Mouse (Mus musculus) heart, embryonic 14.5 days (tissue): ENCODE measurements around the gene Ifna14. TPM values are rescaled to one million over a fixed set of nuclear protein-coding genes. Genes with fewer than 3 reads are reported as not detected.

Experiments used
- ATAC-seq: fragments of 200-750 bp; cut with Nextera tagmentation; 2 replicates; pipeline ENCODE4 v1.8.0; 2017; ENCODE audit warnings: low read depth, moderate TSS enrichment; ENCODE audit not compliant: insufficient number of reproducible peaks, insufficient read depth, low FRiP score
- H3K27ac ChIP-seq, 2 experiments: fragments of 200-500 bp in 1 of 2; fragments of 300-500 bp in 1 of 2; sonication (generic) in 1 of 2; replicated peaks in 1 of 2; 2 replicates each; pipeline ENCODE4 v1.5.1; 2012 to 2014; ENCODE audit warnings: low read depth in 2 of 2, low read length in 2 of 2, control low read depth in 1 of 2, mild to moderate bottlenecking in 1 of 2, mixed read lengths in 1 of 2; ENCODE audit not compliant: control insufficient read depth in 1 of 2, insufficient read depth in 1 of 2
- H3K27me3 ChIP-seq: fragments of 300-500 bp; sonication (generic); 2 replicates; pipeline ENCODE4 v1.6.1; 2014; ENCODE audit warnings: mild to moderate bottlenecking, low read length, control low read depth; ENCODE audit not compliant: control insufficient read depth, insufficient read depth
- H3K36me3 ChIP-seq: fragments of 300-500 bp; sonication (generic); 2 replicates; pipeline ENCODE4 v1.6.1; 2014; ENCODE audit warnings: mild to moderate bottlenecking, control low read depth, low read length, mixed read lengths; ENCODE audit not compliant: control insufficient read depth, insufficient read depth
- H3K4me1 ChIP-seq, 2 experiments: fragments of 200-500 bp in 1 of 2; fragments of 300-500 bp in 1 of 2; sonication (generic) in 1 of 2; 2 replicates each; pipeline ENCODE4 v1.6.1; 2012 to 2014; ENCODE audit warnings: low read length in 2 of 2, control low read depth in 1 of 2, mixed read lengths in 1 of 2; ENCODE audit not compliant: control insufficient read depth in 2 of 2, insufficient read depth in 2 of 2
- H3K4me2 ChIP-seq: fragments of 300-500 bp; sonication (generic); 2 replicates; pipeline ENCODE4 v1.6.1; 2014; ENCODE audit warnings: mild to moderate bottlenecking, low read length
- H3K4me3 ChIP-seq, 2 experiments: fragments of 200-500 bp in 1 of 2; fragments of 300-500 bp in 1 of 2; sonication (generic) in 1 of 2; 2 replicates each; pipeline ENCODE4 v1.5.1; 2012 to 2014; ENCODE audit warnings: low read length in 2 of 2, mild to moderate bottlenecking in 2 of 2, control low read depth in 1 of 2, low read depth in 1 of 2, moderate library complexity in 1 of 2; ENCODE audit not compliant: control insufficient read depth in 1 of 2, insufficient read depth in 1 of 2
- H3K9ac ChIP-seq: fragments of 300-500 bp; sonication (generic); 2 replicates; pipeline ENCODE4 v1.6.1; 2014; ENCODE audit warnings: mild to moderate bottlenecking, low read length
- H3K9me3 ChIP-seq: fragments of 300-500 bp; sonication (generic); 2 replicates; pipeline ENCODE4 v1.6.1; 2016; ENCODE audit warnings: low read length, control low read depth; ENCODE audit not compliant: control insufficient read depth
- WGBS: fragments of 180-500 bp; shearing (Covaris S2); extraction: QIAGEN DNeasy Blood & Tissue Kit; methylation state at CpG from one replicate; pipeline ENCODE4 v1.1.7; 2014; 5-methylcytosine and 5-hydroxymethylcytosine counted together
- polyA plus RNA-seq: library from polyadenylated mRNA; unstranded; fragments of >200 nt; fragmentation: Nextera tagmentation; extraction: Ambion mirVana; gene quantifications from 2 replicates; pipeline ENCODE4 v1.2.1, GENCODE M21; 2014

Gene Ifna14
- polyA plus RNA-seq, 1 experiment from 2014 or later = not detected

DNA sequence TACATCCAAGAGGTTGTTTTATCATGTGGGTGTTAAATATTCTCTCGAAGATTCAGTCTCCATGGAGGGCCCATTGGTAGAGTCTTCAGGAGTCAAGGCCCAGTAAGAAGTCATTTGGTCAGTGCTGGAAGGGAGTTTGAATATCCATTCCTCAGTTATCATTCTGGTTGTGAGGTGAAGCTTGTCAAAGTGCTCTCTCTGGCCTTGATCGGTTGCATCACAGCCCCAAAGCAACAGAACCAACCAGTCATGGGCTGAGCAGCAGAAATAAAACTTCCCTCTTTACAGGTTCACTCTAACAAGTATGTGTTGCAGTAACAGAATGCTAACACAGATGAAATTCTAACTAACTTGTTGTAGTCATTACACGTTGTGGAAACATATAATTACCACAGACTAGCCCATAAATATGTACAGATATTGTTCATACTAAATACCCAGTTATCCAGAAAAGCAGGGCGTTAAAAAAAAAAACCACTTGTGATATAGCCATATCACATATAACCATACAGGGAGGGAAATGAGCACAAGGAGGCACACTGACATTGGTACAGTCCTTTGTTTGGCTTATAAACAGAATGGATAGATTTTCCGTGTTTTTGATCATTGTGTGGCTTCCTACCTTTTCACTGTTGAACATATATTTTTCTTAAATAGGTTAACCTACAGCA lies 45.1 kb downstream of the Ifna14 start:
- Histone ChIP-seq H3K36me3 (no peaks in the 10 kb centered on the region), H3K27ac (no peak overlapping the region), H3K4me1 (no peaks in the 10 kb centered on the region), H3K4me2 (no peak overlapping the region), H3K4me3 (no peak overlapping the region), H3K9ac (no peak overlapping the region), H3K27me3 (no peaks in the 10 kb centered on the region), H3K9me3 (no peaks in the 10 kb centered on the region)
- WGBS = 65% methylated on average over 5 of the region's 5 CpGs
- no peak for ATAC-seq

DNA sequence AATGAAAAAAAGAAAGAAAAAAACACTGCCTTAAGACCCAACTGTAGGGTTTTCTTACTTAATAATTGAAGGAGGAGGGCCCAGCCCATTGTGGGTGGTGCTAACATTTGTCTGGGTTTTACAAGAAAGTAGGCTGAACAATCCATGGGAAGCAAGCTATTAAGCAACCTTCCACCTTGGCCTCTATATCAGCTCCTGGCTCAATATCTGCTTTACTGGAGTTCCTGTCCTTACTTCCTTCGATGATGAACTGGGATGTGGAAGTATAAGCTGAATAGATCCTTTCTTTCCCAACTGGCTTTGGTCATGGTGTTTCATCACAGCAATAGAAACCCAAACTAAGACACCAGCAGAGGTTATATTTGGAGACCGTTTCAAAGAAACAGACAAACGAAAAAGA lies 46.2 kb downstream of the Ifna14 start:
- 72% methylated on average over 3 of the region's 3 CpGs for WGBS
- no peak for ATAC-seq

DNA sequence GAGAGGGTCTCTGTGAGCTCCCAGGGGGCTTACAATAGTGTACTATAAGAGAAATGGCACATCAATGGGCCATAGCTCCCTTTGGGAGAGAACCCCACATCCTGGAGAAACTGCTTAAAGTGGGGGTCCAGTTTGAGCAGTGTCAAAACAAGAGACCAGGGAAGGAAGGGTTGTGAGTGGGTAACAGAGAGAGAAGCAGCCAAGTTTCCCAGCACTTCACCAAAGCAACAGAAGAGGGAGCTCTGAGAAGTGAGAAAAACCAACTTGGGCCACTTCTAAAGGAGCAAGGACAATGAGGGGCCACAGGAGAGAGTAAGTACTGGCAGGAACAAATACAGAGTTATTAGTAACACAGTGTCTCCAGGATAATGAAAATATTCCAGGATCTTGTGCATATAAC lies 48.4 kb downstream of the Ifna14 start:
- Histone ChIP-seq H3K4me3 (no peak overlapping the region), H3K4me1 (no peaks in the 10 kb centered on the region), H3K4me2 (no peak overlapping the region), H3K9ac (no peak overlapping the region), H3K36me3 (no peaks in the 10 kb centered on the region), H3K27ac (no peak overlapping the region), H3K9me3 (no peaks in the 10 kb centered on the region), H3K27me3 (no peaks in the 10 kb centered on the region)
- no peak for ATAC-seq

More for the DNA sequence above, 46.2 kb downstream of the Ifna14 start:
- Histone ChIP-seq H3K27me3 (no peaks in the 10 kb centered on the region), H3K4me2 (no peak overlapping the region), H3K9me3 (no peaks in the 10 kb centered on the region), H3K27ac (no peak overlapping the region), H3K36me3 (no peaks in the 10 kb centered on the region), H3K9ac (no peak overlapping the region), H3K4me3 (no peak overlapping the region), H3K4me1 (no peaks in the 10 kb centered on the region)

DNA sequence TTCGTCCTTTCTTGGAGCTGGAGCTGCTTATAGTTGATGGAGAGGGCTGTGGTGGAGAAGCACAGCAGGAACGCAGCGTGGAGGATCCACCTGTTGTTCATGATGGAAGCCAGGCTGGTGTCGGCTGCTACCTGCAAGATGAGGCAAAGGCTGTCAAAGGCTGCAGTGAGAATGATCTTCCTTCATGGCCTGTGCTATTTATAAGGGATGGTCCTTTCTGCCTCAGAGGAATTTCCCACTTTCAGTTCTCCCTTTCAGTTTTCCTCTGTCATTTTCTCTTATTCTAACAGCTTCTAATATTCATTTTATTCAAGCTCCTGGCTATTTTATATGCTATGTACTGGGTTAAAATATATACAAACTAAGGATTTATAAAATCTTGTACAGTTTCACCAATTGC lies 48.9 kb downstream of the Ifna14 start, which contains the start of gene Ifnb1:
Gene Ifnb1, minus strand, starts transcription at position 101 of the 400 bp plus-strand sequence.
- no peaks in the 10 kb centered on the region for H3K9me3 ChIP-seq
- WGBS = 82% methylated on average over 4 of the region's 4 CpGs

More for the DNA sequence above, 48.9 kb downstream of the Ifna14 start, which contains the start of gene Ifnb1:
- Histone ChIP-seq H3K27me3 (no peaks in the 10 kb centered on the region), H3K9ac (no peak within 1 kb of the TSS), H3K27ac (no peak within 1 kb of the TSS), H3K4me3 (no peak within 1 kb of the TSS), H3K4me2 (no peak within 1 kb of the TSS), H3K36me3 (no peaks in the 10 kb centered on the region), H3K4me1 (no peaks in the 10 kb centered on the region)
- no peak for ATAC-seq

Other genes with a start within 250 kb of the Ifna14 start
- gene Hacd4, start 132.9 kb downstream of the Ifna14 start, polyA plus RNA-seq = 9.7 and 12.3 TPM in 2 replicates
- gene Ifnb1, start 49.0 kb downstream of the Ifna14 start, polyA plus RNA-seq = not detected in 2 replicates
- not detected in 2 replicates for gene Ifna15, start 13.6 kb downstream of the Ifna14 start, polyA plus RNA-seq
- not detected in 2 replicates for gene Ifna9, start 20.6 kb upstream of the Ifna14 start, polyA plus RNA-seq
- gene Ifna12, start 31.6 kb upstream of the Ifna14 start, polyA plus RNA-seq = not detected in 2 replicates
- not detected in 2 replicates for gene C87499, start 62.6 kb upstream of the Ifna14 start, polyA plus RNA-seq
- not detected in 2 replicates for gene Ifna13, start 72.7 kb upstream of the Ifna14 start, polyA plus RNA-seq
- not detected in 2 replicates for gene Ifna16, start 105.1 kb upstream of the Ifna14 start, polyA plus RNA-seq
- not detected in 2 replicates for gene Ifna2, start 112.1 kb upstream of the Ifna14 start, polyA plus RNA-seq
- not detected in 2 replicates for gene Ifnab, start 119.6 kb upstream of the Ifna14 start, polyA plus RNA-seq
- 1.6 and 1.7 TPM in 2 replicates for gene Gm26566, start 150.0 kb upstream of the Ifna14 start, polyA plus RNA-seq
- gene Klhl9, start 150.7 kb upstream of the Ifna14 start, polyA plus RNA-seq = 105 and 108 TPM in 2 replicates
- not detected in 2 replicates for gene Gm13271, start 183.1 kb upstream of the Ifna14 start, polyA plus RNA-seq
- gene Gm13283, start 188.3 kb upstream of the Ifna14 start, polyA plus RNA-seq = 0.49 TPM in 1 of 2 replicates, not detected in the other
- gene Gm13290, start 202.0 kb upstream of the Ifna14 start, polyA plus RNA-seq = not detected in 2 replicates
- not detected in 2 replicates for gene Gm13289, start 205.1 kb upstream of the Ifna14 start, polyA plus RNA-seq
- gene Gm13272, start 208.1 kb upstream of the Ifna14 start, polyA plus RNA-seq = not detected in 2 replicates
- gene Ifnz, start 210.3 kb upstream of the Ifna14 start, polyA plus RNA-seq = not detected in 2 replicates
- gene Gm13276, start 213.9 kb upstream of the Ifna14 start, polyA plus RNA-seq = not detected in 2 replicates
- not detected in 2 replicates for gene Gm13277, start 216.8 kb upstream of the Ifna14 start, polyA plus RNA-seq
- not detected in 2 replicates for gene Gm13278, start 219.8 kb upstream of the Ifna14 start, polyA plus RNA-seq
- not detected in 2 replicates for gene Gm13275, start 222.7 kb upstream of the Ifna14 start, polyA plus RNA-seq
- not detected in 2 replicates for gene Gm13279, start 225.6 kb upstream of the Ifna14 start, polyA plus RNA-seq
- 0.66 and 0.80 TPM in 2 replicates for gene Gm13285, start 227.9 kb upstream of the Ifna14 start, polyA plus RNA-seq
- not detected in 2 replicates for gene Gm13287, start 231.5 kb upstream of the Ifna14 start, polyA plus RNA-seq
- gene Gm13288, start 233.7 kb upstream of the Ifna14 start, polyA plus RNA-seq = 0.07 TPM in 1 of 2 replicates, not detected in the other
- not detected in 2 replicates for gene Ifna7, start 244.4 kb upstream of the Ifna14 start, polyA plus RNA-seq
- not detected in 2 replicates for gene Ifna11, start 248.2 kb upstream of the Ifna14 start, polyA plus RNA-seq